Mouse (Mus musculus): ENCODE results near the gene Ptch2.

Ptch2 gene

GRCm38 (mm10) chr4:117104672-117105071, 8.8 kb downstream of the Ptch2 start:
- DNase-seq (ENCODE audit: low spot score) = no peak

GRCm38 (mm10) chr4:117105127-117105526, 9.3 kb downstream of the Ptch2 start:
- DNase-seq (ENCODE audit: low spot score) = no peak

- DNase-seq (ENCODE audit: low spot score) = no peak
Measured at GRCm38 (mm10) chr4:117107813-117108523, 12.1 kb downstream of the Ptch2 start.

DNA sequence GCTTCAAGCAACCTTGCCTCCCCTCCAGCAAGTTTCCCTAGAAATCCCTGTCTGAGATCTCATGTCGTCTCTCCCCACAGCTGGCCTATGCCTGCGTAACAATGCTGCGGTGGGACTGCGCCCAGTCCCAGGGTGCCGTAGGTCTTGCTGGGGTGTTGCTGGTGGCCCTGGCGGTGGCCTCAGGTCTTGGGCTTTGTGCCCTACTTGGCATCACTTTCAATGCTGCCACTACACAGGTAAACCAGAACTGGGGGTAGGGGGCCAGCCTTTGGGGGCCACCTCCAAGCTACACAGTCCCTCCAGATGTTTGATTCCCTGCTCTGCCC, 12.6 kb downstream of the Ptch2 start:
- no peak for DNase-seq (ENCODE audit: low spot score)

GRCm38 (mm10) chr4:117109330-117109729, 13.5 kb downstream of the Ptch2 start:
- DNase-seq (ENCODE audit: low spot score) = no peak

DNA sequence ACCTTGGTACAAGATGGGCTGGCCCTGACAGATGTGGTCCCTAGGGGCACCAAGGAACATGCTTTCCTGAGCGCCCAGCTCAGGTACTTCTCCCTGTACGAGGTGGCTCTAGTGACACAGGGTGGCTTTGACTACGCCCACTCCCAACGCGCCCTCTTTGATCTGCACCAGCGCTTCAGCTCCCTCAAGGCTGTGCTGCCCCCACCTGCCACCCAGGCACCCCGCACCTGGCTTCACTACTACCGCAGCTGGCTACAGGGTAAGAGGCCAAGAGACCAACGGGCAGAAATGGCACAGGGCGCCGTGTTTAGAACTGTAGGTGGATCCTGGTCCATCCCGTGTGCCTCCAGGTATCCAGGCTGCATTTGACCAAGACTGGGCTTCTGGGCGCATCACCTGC, 14.4 kb downstream of the Ptch2 start:
- DNase-seq (ENCODE audit: low spot score) = no peak

GRCm38 (mm10) chr4:117110985-117111384, 15.1 kb downstream of the Ptch2 start:
- DNase-seq (ENCODE audit: low spot score) = no peak

DNA sequence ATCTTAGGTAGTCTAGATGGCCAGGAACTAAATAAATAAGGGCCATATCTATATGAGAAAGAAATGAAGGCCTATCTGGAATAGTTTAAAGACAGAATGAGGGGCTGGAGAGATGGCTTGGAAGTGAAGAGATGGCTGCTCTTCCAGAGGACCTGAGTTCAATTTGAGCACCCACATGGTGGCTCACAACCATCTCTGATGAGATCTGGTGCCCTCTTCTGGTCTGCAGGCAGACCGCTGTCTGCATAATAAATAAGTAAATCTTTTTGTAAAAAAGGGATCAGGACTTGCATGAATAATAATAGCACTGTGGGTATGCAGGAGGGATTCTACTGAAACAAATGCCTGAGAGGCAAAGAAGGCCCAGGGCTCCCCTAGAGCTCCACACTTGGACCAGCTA, 17.4 kb downstream of the Ptch2 start:
- no peak for DNase-seq (ENCODE audit: low spot score)

DNA sequence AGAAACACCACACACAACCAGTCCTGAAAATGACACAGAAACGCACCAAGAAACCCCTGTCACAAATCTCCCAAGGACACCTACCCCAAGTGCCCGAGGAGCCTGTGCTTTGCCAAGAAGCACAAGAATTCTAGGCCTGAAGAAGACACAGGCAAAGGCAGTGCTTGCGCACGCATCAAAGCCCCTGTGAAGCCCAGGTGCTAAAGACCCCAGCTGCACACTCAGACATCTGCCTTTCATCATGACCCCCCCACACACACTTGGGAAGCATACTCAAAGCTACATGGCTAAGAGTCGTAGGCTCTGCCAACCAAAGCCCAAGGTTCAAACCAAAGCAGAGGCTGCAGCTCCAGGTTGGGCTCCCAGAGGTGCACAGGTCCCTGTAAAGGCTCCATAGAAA, 19.7 kb downstream of the Ptch2 start:
- DNase-seq (ENCODE audit: low spot score) = no peak

DNA sequence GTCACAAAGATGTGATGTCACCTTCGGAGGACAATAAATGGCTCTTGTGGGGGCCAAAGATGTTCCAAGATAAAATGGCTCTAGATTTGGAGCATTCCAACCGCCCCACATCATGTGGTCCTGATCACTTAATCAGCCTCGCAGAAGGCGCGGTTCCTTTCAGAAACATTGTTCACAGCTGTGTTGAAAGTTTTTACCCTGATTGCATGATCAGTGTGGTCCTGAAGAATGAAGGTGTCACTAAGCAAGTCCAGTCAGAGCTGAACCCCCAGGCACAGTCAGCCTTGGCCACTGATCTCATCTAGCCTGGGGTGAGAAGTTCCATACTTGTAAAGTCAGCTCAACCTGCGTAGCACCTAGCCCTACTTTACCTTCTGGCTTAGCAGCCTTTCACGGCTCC, 22.1 kb downstream of the Ptch2 start:
- DNase-seq (ENCODE audit: low spot score) = no peak

- no peak for DNase-seq (ENCODE audit: low spot score)
Measured at GRCm38 (mm10) chr4:117119636-117120035, 23.8 kb downstream of the Ptch2 start.

- DNase-seq (ENCODE audit: low spot score) = no peak
Measured at GRCm38 (mm10) chr4:117120052-117120444, 24.2 kb downstream of the Ptch2 start.

DNA sequence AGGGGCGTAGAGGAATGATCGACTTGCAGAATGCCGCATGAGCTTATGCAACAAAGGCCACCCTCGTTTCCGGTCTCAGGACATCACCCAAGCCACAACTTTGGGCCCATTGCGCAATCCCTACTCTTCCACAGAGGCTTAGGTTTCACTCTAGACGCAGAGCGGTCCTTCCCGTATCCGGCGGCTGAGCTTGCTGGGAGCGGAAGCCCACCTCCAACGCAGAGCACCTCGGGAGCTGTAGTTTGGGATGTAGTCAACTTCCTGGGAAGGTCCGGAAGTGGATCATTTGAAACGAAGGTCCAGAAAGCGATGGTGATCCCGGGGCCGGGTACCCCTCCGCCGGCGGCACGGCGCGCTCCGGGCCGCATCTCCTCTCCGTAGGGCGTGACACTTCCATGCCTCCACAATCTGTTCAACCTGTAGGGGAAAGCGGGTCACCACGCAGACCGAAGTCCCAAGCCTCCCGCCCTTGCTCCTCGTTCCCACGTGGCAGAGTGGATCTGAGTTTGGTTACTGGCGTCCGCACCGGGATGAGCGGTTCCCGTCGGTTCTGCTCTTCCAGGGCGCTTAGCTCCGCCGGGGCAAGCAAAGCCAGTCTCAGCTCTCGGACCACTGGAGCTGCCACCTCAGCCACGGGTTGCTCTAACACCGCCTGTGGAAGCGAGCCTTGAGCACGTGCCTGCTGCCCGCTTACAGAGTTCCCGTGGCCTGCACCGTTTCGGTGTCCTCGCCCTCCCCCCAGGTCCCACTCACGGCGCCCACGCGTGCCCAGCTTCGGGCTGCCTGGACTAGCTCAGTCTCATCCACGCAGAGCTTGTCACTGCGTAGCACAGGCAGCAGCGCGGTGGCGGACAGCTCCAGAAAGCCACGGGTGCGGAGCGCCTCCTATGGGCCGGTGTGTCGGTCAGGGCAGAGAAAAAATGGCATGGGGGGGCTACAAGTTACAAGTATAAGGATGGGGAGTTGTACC, 24.9 kb downstream of the Ptch2 start:
- DNase-seq (ENCODE audit: low spot score) = peak; percentile 92

DNA sequence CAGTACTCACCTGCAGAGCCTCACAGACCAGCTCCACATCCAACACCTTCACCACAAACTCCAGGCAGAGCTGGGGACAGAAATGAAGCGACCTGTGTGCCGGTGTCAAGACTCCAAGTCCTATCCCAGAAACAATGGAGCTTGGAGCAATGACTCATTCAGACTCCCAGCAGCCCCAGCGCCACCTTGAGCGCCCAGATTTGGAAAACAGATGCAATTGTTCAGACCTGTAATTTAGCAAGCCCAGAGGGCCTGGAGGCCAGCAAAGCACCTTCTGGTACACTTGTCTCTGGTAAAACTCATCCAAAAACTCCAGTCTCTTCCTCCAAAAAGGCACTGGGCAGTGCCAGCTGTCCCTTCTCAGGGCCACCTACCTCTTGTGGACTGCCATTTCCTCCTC, 26.3 kb downstream of the Ptch2 start:
- DNase-seq (ENCODE audit: low spot score) = peak; percentile 59

- DNase-seq (ENCODE audit: low spot score) = no peak
Measured at GRCm38 (mm10) chr4:117123546-117124217, 27.8 kb downstream of the Ptch2 start.

DNA sequence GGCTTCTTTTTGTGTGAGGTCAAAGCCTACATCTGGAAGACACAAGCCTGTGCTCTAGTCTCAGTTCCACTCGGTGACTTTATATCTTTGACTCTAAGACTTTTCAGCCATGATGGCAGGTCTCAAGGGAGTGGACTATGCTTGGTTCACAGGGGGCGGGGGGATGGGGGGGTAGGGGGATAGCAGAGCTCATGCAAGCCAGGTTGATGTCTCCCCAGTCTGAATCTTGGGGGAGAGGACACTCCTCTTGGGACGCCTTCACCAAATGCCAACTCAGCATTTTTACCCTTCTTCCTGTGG, 28.3 kb downstream of the Ptch2 start:
- no peak for DNase-seq (ENCODE audit: low spot score)

DNA sequence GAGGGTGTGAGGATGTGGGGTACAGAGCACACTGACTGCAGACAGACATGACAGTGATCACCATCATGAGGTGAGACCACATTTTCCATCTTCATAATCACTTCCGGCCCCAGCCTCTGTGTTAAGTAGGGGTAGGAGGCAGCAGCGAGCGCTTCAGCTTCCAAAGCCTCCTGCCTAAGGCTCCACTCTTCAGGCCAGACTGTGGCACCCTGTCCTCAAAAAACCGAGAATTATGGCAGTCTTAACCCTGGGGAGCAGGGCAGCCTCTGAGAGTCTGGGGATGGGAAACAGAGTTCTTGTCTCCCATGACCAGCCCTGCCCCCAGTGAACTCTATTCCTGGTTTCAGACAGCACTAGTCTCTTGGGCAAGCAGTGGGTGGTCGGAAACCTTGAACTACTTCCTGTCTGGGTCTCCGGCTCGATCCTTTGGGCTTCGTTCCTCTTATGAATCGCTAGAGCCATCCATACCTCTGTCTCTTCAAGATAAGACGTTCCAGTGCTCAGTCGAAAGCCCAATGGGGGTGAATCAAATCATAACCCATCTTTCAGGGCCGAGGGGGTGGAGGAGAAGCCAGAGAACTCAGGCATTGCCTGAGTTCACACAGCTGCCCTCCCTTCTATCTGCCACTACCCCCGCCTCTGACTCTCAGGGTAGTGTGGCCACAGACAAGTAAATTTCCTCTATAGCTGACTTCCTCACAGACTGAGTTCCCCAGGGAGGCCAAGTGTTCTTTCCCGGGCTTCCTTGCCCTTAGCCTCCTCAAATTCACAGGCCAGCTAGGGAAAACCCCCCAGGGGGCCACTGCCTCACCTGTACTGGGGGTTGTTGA, 28.9 kb downstream of the Ptch2 start:
- no peak for DNase-seq (ENCODE audit: low spot score)

DNA sequence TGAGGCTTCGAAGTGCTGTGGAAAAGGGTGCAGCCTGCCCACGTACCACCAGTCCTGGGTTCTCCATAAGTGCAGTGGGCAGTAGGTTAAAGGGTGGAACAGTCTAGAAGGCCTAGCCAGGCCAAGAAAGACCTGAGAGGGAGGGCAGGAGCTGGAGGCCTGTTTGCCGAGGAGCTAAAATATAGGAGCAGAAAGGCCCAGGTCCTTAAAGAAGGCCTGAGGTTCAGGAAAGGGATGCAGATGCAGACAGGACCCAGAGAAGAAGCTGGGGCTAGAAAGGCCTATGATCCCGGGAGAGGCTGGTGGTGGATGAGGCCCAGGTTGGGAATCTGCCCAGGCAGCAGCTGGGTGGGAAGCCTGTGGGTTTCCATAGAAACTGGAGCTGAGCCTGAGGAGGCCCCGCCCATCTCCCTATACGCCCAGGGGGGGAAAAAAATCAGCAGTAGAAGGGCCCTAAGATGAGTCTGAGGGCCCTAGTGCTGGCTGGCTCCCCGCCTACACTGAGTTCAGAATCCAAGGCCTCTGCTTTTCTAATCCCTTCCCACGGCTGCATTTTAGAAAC, 29.6 kb downstream of the Ptch2 start, which contains the start of gene Btbd19:
Gene Btbd19, minus strand, starts transcription at position 378 of the 562 bp plus-strand sequence.
- peak; percentile 73 for DNase-seq (ENCODE audit: low spot score)

DNA sequence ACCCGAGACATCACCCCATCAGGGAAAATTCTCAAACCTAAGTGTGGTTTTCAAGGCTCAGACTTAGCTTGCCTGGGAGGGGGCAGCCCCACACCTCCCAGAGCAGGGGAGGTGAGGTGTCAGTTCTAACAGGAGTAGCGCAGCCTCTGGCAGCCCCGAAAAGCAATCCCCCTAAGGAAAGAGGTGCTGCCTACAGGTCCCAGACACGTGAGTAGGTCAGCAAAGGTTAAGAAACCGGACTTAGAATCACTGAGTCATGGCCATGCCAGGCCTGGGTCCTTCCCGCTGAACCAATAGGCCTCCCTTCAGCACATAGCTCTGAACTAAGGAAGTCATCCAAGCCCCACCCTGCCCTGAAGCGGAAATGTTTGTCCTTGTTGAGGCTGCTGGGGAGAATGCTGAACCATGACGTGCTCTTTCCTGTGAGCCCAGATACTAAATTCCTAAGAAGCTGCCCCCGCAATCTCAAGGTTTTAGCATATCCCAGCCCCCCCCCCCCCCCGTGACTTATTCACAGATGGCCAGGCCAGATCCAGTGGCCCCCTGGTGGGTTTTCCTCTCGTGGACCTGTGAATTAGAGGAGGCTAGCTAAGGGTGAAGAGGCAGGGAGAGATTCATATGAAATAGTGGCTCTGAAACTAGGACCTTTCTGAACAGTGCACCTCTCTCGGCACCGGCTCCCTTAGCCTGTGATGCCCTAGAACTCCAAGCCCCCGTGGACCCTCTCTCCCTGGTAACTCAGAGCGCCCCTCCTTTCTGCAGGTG, 30.2 kb downstream of the Ptch2 start:
- DNase-seq (ENCODE audit: low spot score) = peak; percentile 75

GRCm38 (mm10) chr4:117126675-117127290, 30.9 kb downstream of the Ptch2 start, which contains the start of gene Tctex1d4:
Gene Tctex1d4 (plus strand): TSS chr4:117126794.
- no peak for DNase-seq (ENCODE audit: low spot score)

Data from MN1 (cell line).